In genomic region chr4:45763288-45764140, GRCm38 (mm10) we compare ENCODE assay signal across 8 mouse cellular contexts. TPM values are rescaled to one million over a fixed set of nuclear protein-coding genes. Genes with fewer than 3 reads are reported as not detected.
DNase-seq lines count a peak whose midpoint lies in the region; ATAC-seq lines count a peak whose summit lies in the region.

No protein-coding gene starts in this region.

- peak overlapping the region; percentile 42 for H3K4me2 ChIP-seq in lung, embryonic 16.5 days (ENCODE audit: low read depth, low read length)

- H3K36me3 ChIP-seq in lung, embryonic 16.5 days (ENCODE audit: control insufficient read depth, insufficient read depth, low read length): no peaks in the 10 kb centered on the region
- H3K36me3 ChIP-seq in hindbrain, embryonic 10.5 days: no peaks in the 10 kb centered on the region

- no peak overlapping the region for H3K27ac ChIP-seq in lung, embryonic 16.5 days (ENCODE audit: low read length)
- peak overlapping the region; percentile 74 for H3K27ac ChIP-seq in hindbrain, embryonic 10.5 days

- 17% methylated on average over 18 of the region's 18 CpGs for WGBS in lung, embryonic 16.5 days
- WGBS in hindbrain, embryonic 10.5 days: 6% methylated on average over 18 of the region's 18 CpGs

- no peak for DNase-seq in lung, postnatal 14 days
- peak; percentile 26 for DNase-seq in embryo, embryonic 9.5 days (ENCODE audit: extremely low spot score)
- DNase-seq in hindbrain, embryonic 10.5 days (ENCODE audit: low spot score): no peak
- peak; percentile 19 for DNase-seq in thymus, postnatal 25 days
- no peak for DNase-seq in frontal cortex, adult 2 months (ENCODE audit: extremely low spot score in 1 of 2, low spot score in 1 of 2)
- no peak for DNase-seq in adrenal gland, postnatal 4 days (ENCODE audit: low spot score in 2 of 2)

- peaks cover 3% of the 10 kb centered on the region; the same call in 1 of the 2 replicates for H3K27me3 ChIP-seq in lung, embryonic 16.5 days (ENCODE audit: control insufficient read depth, insufficient read depth, low read depth, low read length)
- peaks cover 85% of the 10 kb centered on the region for H3K27me3 ChIP-seq in hindbrain, embryonic 10.5 days (ENCODE audit: insufficient read depth, poor library complexity, severe bottlenecking)

- no peaks in the 10 kb centered on the region for H3K9me3 ChIP-seq in lung, embryonic 16.5 days (ENCODE audit: control insufficient read depth, low read length)
- H3K9me3 ChIP-seq in hindbrain, embryonic 10.5 days: no peaks in the 10 kb centered on the region

- H3K4me3 ChIP-seq in lung, embryonic 16.5 days (ENCODE audit: low read length): peak overlapping the region; percentile 18; the same call in 1 of the 2 replicates
- H3K4me3 ChIP-seq in hindbrain, embryonic 10.5 days: peak overlapping the region; percentile 38

- ATAC-seq in lung, embryonic 16.5 days (ENCODE audit: low read depth): peak; percentile 20; the same call in 1 of the 2 replicates
- peak; percentile 21 for ATAC-seq in megakaryocyte progenitor cell, adult 5-6 weeks (replicated peaks; ENCODE audit: poor library complexity)

- peaks cover 43% of the 10 kb centered on the region for H3K4me1 ChIP-seq in lung, embryonic 16.5 days (replicated peaks; ENCODE audit: control insufficient read depth, insufficient read depth, low read length)
- peaks cover 63% of the 10 kb centered on the region for H3K4me1 ChIP-seq in hindbrain, embryonic 10.5 days (replicated peaks)

- 0 out of 2 replicates have a peak overlapping the region, but pooled peaks have one; percentile 11 for H3K9ac ChIP-seq in lung, embryonic 16.5 days (ENCODE audit: low read length)

RNA-seq across cellular contexts. Expression of gene Aldh1b1, which starts 35.3 kb away (rescaled TPM):
- 9.4 and 10.3 TPM in 2 replicates for polyA plus RNA-seq in lung, embryonic 16.5 days (2015; fragmentation: Nextera tagmentation; extraction: Ambion mirVana)
- 7.3 and 7.4 TPM in 2 replicates for polyA plus RNA-seq in hindbrain, embryonic 10.5 days (2016; fragmentation: Nextera tagmentation; extraction: Ambion mirVana)
- total RNA-seq in megakaryocyte progenitor cell, adult 5-6 weeks (2015): 5.4 and 7.5 TPM in 2 replicates
- 21.9 and 28.6 TPM in 2 replicates for total RNA-seq in megakaryocyte progenitor cell, adult 5-6 weeks (2017)
- 7.6 and 8.6 TPM in 2 replicates for polyA plus RNA-seq in frontal cortex, adult 2 months (2012; rRNA removed)
- 10 to 100 TPM; 22.9 to 27.7 TPM for total RNA-seq in adrenal gland, postnatal 4 days (2021)

Comparison
In these comparisons a context has a peak if more than half of its experiments do, and no peak if none do; other contexts are left out.
1. DNase-seq: peak in embryo, embryonic 9.5 days (single experiment) and thymus, postnatal 25 days (single experiment); none in lung, postnatal 14 days (single experiment), hindbrain, embryonic 10.5 days (single experiment), frontal cortex, adult 2 months (0 of 2) and adrenal gland, postnatal 4 days (0 of 2).